Mouse (Mus musculus) induced T-regulatory cell, adult 2 months (primary cell): ENCODE measurements around the gene Dcpp2.
"Not testable (repeated sequence)": the region's sequence is repeated elsewhere in the genome, so short reads cannot be mapped to it uniquely, and the experiment has no call there.

Experiments used
- DNase-seq: peaks from one replicate; pipeline ENCODE4 v3.0.0-alpha.2; 2012; ENCODE audit warnings: low read depth

Gene Dcpp2

DNA sequence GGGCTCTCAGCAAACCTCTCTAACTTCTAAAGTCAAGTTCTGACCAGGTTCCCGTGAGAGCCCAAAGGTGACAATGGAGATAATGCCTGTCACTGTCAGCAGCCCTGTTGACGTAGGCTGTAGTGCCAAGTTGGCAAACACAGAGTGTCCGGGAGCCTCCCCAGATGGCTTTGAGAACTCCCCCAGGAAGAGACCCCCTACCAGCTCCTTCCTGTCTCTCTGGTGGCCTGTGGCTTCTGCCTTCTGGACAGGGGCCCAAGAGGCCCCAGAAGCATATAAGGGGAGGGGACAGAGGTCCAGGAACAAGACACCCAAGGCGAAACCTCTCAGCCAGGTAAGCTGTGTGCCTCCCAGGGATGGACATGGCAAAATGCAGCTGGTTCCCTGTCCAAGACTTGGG is at the start of gene Dcpp2, which contains the start of gene Dcpp1:
Dcpp2 (plus strand) TSS at position 305 of the 400 bp plus-strand sequence.
Dcpp1 (plus strand) TSS at position 301 of the 400 bp plus-strand sequence.
- DNase-seq: not testable (repeated sequence)

- DNase-seq: peak; percentile 56
These were observed 49.5 kb upstream of the Dcpp2 start for GRCm38 (mm10) chr17:23831201-23831600.

DNA sequence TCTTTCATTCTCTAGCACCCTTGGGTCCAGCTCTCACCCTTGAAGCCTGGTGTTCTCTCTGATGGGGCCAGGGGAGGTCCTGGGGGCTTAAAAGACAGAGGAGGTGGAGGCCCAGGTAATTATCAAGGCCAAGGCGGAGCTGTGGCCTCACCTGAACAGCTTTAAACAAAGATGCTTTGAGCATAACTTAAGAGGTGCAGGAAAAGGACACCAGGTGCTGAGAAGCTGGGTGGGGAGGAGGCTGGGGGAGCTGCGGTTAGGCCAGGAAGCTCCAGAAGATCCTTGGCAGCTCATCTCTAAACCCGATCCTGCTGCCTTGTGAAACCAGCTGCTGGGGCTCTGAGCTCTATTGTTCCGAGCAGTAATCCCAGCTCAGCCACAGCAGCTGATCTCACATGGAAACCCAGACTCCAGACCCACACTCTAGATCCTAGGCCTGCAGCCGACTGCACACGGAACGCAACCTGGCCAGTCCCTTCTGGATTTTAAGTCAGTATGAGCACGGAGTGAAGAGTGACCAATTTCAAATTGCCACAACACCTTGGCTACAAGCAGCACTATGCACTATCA is 44.6 kb upstream of the Dcpp2 start, which contains the start of gene Prss33:
Prss33 (minus strand) TSS at position 51 of the 570 bp plus-strand sequence.
- no peak for DNase-seq

DNA sequence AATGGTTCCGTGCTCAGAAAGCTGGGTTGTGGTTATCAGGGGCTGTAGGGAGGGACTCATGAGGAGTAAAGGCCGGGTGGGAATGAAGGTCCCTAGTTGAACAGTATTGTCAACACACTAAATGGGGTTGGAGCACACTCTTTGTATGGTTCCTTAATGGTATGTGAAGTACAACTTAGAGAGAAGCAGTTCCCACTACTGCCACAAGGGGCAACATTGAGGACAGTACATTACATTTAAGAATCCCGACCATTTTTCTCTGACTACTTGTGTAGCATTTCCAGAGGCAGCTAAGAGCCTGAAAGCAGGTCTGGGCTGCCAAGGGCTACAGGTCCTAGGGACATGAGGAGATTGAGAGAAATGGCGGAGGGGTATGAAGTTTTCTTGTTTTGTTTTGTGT is 39.5 kb upstream of the Dcpp2 start:
- peak; percentile 89 for DNase-seq

DNA sequence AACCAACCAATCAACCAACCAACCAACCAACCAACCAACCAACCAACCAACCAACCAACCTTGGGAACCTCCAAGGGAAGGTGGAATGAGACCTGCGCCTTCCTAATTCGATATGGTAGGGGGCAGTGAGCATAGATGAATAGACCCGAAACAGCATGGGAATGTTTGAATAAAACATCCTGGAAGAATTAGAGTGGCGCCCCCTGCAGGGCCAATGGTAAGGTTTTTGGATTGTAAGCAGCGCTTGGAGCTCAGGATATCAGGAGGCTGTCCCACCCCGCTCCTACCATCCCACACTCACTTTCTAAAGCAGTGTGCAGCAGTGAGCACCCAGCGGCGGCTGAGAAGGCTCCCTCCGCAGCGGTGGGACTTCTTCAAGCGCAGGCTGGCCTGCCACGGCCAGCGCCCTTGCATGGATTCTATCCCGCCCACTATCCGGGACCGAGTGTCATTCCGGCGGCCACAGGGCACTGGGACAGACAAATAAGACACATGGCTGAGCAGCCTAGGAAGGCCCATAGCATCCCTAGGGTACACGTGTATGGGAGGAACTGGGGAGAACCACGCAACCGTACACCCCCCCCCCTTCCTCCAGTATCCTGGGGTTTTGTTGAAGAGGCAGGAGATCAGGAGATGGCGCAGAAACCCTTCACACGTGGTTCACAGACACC is 37.4 kb upstream of the Dcpp2 start:
- peak; percentile 58 for DNase-seq

DNA sequence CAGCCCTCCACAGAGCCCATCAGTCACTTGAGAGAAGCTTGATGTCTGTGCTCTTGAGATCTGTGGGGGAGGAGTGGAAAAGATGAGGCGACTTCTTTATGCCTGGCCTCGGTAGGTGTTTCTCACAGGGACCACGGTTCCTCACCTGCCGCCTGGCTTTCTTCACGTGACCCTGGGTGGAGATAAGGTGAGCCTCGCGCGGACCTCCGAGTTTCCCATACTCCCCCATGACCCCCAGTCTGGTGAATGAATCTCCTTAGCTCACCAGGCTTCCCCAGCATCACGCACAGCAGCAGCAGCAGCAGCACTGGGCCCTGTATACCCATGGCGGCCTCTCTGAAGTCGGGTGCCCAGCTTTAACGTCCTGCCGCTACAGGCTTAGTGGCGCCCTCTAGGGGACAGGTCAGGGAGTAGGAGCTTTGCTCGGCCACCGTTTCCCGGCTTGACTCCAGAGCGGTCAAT is 36.8 kb upstream of the Dcpp2 start, which contains the start of the genes Prss32 and Prss41:
Prss32 (plus strand) TSS at position 44 of the 462 bp plus-strand sequence.
Prss41 (minus strand) TSS at position 361 of the 462 bp plus-strand sequence.
- peak; percentile 84 for DNase-seq

DNA sequence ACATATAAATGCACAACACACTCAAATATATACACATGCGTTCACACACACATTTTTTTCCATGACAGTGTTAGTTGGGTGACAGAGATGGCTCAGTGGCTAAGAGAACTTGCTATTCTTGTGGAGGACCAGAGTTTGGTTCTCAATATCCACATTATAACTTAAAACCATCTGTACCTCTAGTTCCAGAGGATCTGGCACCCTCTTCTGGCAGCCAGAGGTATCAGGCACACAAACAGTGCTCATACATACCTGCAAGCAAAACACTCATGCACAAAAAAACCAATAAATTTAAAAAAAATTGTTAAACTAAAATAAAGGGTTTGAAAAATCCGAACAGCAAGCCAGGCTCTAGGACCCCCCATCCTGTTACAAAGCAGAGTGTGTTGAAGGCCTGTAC is 30.7 kb upstream of the Dcpp2 start:
- peak; percentile 43 for DNase-seq

GRCm38 (mm10) chr17:23850853-23851749 is 29.6 kb upstream of the Dcpp2 start:
- DNase-seq: peak; percentile 83

- peak; percentile 72 for DNase-seq
These were observed 27.4 kb upstream of the Dcpp2 start for GRCm38 (mm10) chr17:23853292-23853691.

GRCm38 (mm10) chr17:23854229-23854765 is 26.4 kb upstream of the Dcpp2 start:
- DNase-seq: no peak

DNA sequence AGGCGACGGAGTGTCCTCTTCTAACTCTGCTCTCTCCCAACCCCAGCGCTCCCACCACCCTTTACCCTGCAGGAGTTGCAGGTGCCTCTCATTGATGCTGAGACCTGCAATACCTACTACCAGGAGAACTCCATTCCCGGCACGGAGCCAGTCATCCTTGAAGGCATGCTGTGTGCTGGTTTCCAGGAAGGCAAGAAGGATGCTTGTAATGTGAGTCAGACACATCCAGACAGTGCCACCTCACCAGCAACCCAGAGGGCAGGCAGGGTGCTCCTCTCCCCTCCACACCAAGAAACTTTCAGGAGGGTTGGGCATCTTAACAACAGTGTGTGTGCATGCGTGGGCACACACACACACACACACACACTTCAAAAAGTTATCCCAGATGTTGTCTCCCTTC is 23.5 kb upstream of the Dcpp2 start:
- DNase-seq: no peak

DNA sequence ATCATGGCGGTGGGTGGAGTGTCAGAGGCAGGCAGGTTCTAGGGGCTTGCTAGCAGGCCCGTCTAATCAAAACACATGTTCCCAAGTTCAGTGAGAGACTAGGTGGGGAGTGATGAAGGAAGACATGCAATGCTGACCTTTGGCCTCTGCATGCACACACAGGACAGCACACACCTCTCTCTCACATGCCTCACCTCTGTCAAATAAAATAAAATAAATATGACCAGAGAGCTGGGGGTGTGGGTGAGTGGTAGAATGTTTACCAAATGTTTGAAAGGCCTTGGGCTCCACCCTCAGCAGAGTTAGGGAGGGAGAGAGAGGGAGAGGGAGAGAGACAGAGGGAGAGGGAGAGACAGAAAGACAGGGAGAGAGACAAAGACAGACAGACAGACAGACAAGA is 22.8 kb upstream of the Dcpp2 start:
- no peak for DNase-seq

GRCm38 (mm10) chr17:23862926-23863325 is 17.8 kb upstream of the Dcpp2 start:
- DNase-seq: no peak

- no peak for DNase-seq
These were observed 12.9 kb upstream of the Dcpp2 start, which contains the start of gene Prss21 for GRCm38 (mm10) chr17:23867756-23868155. Gene Prss21 (plus strand): TSS chr17:23868056.

DNA sequence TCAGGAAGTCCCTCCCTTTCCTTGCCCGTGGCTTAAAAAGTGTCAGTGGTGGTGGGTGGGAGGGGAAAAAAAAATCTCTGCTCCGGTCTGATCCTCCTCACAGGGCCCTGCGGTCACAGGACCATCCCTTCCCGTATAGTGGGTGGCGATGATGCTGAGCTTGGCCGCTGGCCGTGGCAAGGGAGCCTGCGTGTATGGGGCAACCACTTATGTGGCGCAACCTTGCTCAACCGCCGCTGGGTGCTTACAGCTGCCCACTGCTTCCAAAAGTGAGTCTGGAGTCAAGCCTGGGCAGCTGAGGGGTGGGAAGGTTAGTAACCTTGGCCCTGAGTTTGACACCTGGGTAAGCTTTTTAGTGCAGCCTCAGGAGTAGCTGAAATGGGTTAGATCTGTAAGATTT is 12.2 kb upstream of the Dcpp2 start:
- DNase-seq: no peak

GRCm38 (mm10) chr17:23873884-23874856 is 6.5 kb upstream of the Dcpp2 start:
- peak; percentile 46 for DNase-seq

DNA sequence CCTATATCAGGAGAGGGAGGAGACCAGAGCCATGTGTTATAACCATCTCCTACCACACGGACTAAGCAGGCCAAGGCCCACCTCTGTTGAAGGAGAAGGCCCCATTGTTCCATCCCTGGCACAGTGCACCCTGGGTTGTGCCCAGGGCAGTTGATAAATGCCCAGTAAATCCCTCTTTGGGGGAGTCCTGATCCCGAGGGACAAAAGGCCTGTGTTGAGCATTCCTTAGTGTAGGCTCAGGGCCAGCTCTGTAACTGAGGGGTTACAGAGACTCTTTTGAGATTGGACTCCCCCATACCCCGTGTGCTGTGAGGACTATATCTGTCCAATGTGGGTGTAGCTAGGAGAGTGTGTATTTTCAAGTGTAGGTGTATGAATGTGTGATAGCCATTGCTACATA is 3.9 kb upstream of the Dcpp2 start:
- DNase-seq: no peak

- DNase-seq: no peak
These were observed 3.5 kb upstream of the Dcpp2 start for GRCm38 (mm10) chr17:23877166-23877565.

GRCm38 (mm10) chr17:23917158-23917557 is 36.5 kb downstream of the Dcpp2 start, which contains the start of gene Dcpp3:
Gene Dcpp3 (plus strand): TSS chr17:23917458.
- not testable (repeated sequence) for DNase-seq

DNA sequence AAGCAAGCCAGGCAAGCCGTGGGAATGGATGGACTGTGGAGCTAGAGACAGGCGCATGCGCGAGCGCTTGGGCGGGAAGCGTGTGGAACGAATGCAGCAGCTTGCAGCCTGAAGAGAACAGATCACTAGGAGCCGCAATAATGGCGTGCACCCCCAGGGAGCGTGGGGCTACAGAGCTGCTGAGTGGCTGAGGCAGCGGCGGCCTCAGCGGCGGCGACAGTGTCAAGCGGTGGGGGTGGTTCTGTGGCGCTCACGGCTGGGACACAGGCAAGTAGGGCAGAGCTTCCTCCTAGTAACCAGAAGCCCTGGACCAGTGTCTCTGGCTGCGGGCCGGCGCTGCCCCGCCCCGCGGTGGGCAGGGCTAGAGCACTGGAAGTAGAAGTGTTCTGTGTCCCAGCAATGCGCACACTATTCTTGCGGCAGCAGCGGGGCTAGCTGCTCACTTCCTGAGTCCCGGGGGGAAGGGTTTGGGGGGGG is 43.9 kb downstream of the Dcpp2 start:
- peak; percentile 88 for DNase-seq
